Comparison of ENCODE assay signal across 9 mouse cellular contexts in the genomic region with DNA sequence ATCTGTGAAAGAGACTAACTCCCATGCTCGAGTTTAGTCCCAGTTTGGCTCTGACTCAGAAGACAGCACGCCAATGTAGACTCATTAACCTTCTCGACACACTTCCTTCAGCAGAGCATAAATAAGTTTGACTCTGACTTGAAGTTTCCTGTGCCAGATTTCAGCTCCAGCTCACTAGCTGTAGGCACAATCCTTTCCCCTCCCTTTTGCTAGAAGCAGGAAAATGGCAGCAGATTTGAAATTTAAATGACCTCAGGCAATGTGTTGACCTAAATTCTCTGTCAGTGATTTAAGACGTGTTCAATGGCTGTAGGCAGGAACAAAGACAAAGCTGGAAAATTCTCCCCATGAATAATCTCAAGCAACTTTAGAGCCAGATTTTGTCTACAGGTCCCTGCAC. TPM values are rescaled to one million over a fixed set of nuclear protein-coding genes. Genes with fewer than 3 reads are reported as not detected.
A peak's percentile ranks its signal among the peaks of the same experiment; 100 is the strongest.
DNase-seq lines count a peak whose midpoint lies in the region; ATAC-seq lines count a peak whose summit lies in the region.
"Had no signal": no experiment of that assay in that cellular context is flagged by ENCODE, and none has a peak within 500 bp of the region (broad histone marks: within the 10 kb centered on the region; RNA-seq: fewer than 3 reads in every experiment).

No protein-coding gene starts in this region.

- H3K36me3 ChIP-seq in neural tube, embryonic 13.5 days = no peaks in the 10 kb centered on the region
- H3K36me3 ChIP-seq: embryonic facial prominence, embryonic 12.5 days; limb, embryonic 15.5 days had no signal

- no peaks in the 10 kb centered on the region for H3K9me3 ChIP-seq in neural tube, embryonic 13.5 days
- H3K9me3 ChIP-seq: embryonic facial prominence, embryonic 12.5 days; limb, embryonic 15.5 days had no signal

- intact Hi-C loops in left cerebral cortex, postnatal 25 days (cut with DNase I) = no loop called here

- H3K27me3 ChIP-seq in neural tube, embryonic 13.5 days = no peaks in the 10 kb centered on the region
- H3K27me3 ChIP-seq: embryonic facial prominence, embryonic 12.5 days; limb, embryonic 15.5 days had no signal

- ATAC-seq in neural tube, embryonic 13.5 days (ENCODE audit: low read depth) = no peak

- 0 out of 2 replicates have a peak overlapping the region, but pooled peaks have one; percentile 23 for H3K27ac ChIP-seq in neural tube, embryonic 13.5 days (replicated peaks)
- H3K27ac ChIP-seq: embryonic facial prominence, embryonic 12.5 days; limb, embryonic 15.5 days had no signal

- DNase-seq in neural tube, embryonic 10.5 days (ENCODE audit: extremely low spot score, low spot score) = no peak
- DNase-seq in frontal cortex, postnatal 36 days (ENCODE audit: low spot score in 2 of 2) = peak; percentile 31 to 45
- peak; percentile 8 to 80 for DNase-seq in left cerebral cortex, postnatal 25 days (ENCODE audit: low spot score in 2 of 2)
- DNase-seq in heart, adult 9 months (ENCODE audit: low spot score in 2 of 2) = no peak
- no peak for DNase-seq in thymus, postnatal 4 days
- DNase-seq in liver = no peak

- no peak overlapping the region for H3K4me3 ChIP-seq in neural tube, embryonic 13.5 days
- H3K4me3 ChIP-seq: embryonic facial prominence, embryonic 12.5 days; limb, embryonic 15.5 days had no signal

- H3K4me2 ChIP-seq in neural tube, embryonic 13.5 days = no peak overlapping the region
- H3K4me2 ChIP-seq: embryonic facial prominence, embryonic 12.5 days; limb, embryonic 15.5 days had no signal

- peaks cover 10% of the 10 kb centered on the region for H3K4me1 ChIP-seq in neural tube, embryonic 13.5 days (replicated peaks)
- H3K4me1 ChIP-seq: embryonic facial prominence, embryonic 12.5 days; limb, embryonic 15.5 days had no signal

- WGBS in neural tube, embryonic 13.5 days = 14% methylated on average over 4 of the region's 4 CpGs

- no peak overlapping the region for H3K9ac ChIP-seq in neural tube, embryonic 13.5 days
- H3K9ac ChIP-seq: embryonic facial prominence, embryonic 12.5 days; limb, embryonic 15.5 days had no signal

RNA-seq across cellular contexts. Expression of a gene that starts 32.1 kb away (rescaled TPM):
- polyA plus RNA-seq in neural tube, embryonic 13.5 days (2015; fragmentation: Nextera tagmentation; extraction: Ambion mirVana) = 66.6 and 71.9 TPM in 2 replicates
- 10 to 100 TPM; 67.5 to 73.4 TPM for total RNA-seq in left cerebral cortex, postnatal 25 days (2021)

Comparison
In these comparisons a context has a peak if more than half of its experiments do, and no peak if none do; other contexts are left out.
1. DNase-seq: peak in frontal cortex, postnatal 36 days (2 of 2) and left cerebral cortex, postnatal 25 days (2 of 2); none in neural tube, embryonic 10.5 days (single experiment), heart, adult 9 months (0 of 2), thymus, postnatal 4 days (single experiment) and liver (single experiment).